Mouse (Mus musculus): ENCODE measurements around the gene Aunip.

GRCm38 (mm10) chr4:134495546-134495923 lies 15.3 kb upstream of the Aunip start:
- no peak for TF ChIP-seq EP300 (IDR thresholded peaks at IDR 0.05; ENCODE audit: low read depth)
- no peak for TF ChIP-seq CTCF (IDR thresholded peaks at IDR 0.05; ENCODE audit: low read depth)
